Mouse (Mus musculus) testis, postnatal 10 days (tissue): ENCODE measurements around the gene Ttll7.

Experiments used
- DNase-seq: peaks from one replicate; pipeline ENCODE4 v3.0.0; 2021; ENCODE audit warnings: low spot score

The Ttll7 gene

GRCm38 (mm10) chr3:146994670-146995415, 142.7 kb downstream of the Ttll7 start:
- DNase-seq, result peak; percentile 42

- DNase-seq, result no peak
These were observed 147.0 kb downstream of the Ttll7 start for GRCm38 (mm10) chr3:146999148-146999547.

GRCm38 (mm10) chr3:147000963-147001362, 148.8 kb downstream of the Ttll7 start:
- no peak for DNase-seq

GRCm38 (mm10) chr3:147001557-147001956, 149.4 kb downstream of the Ttll7 start:
- no peak for DNase-seq

GRCm38 (mm10) chr3:147016506-147016905, 164.3 kb downstream of the Ttll7 start:
- DNase-seq, result no peak

GRCm38 (mm10) chr3:147019506-147019905, 167.3 kb downstream of the Ttll7 start:
- no peak for DNase-seq

GRCm38 (mm10) chr3:147026248-147026647, 174.1 kb downstream of the Ttll7 start:
- no peak for DNase-seq

GRCm38 (mm10) chr3:147028382-147028781, 176.2 kb downstream of the Ttll7 start:
- DNase-seq, result no peak

GRCm38 (mm10) chr3:147029718-147030117, 177.6 kb downstream of the Ttll7 start:
- peak; percentile 44 for DNase-seq

- DNase-seq, result no peak
These were observed 178.2 kb downstream of the Ttll7 start for GRCm38 (mm10) chr3:147030266-147030880.
